Mouse (Mus musculus): Measurements from ENCODE around the gene Cpm. TPM values are rescaled to one million over a fixed set of nuclear protein-coding genes. Genes with fewer than 3 reads are reported as not detected.
"Not testable (repeated sequence)": the region's sequence is repeated elsewhere in the genome, so short reads cannot be mapped to it uniquely, and the experiment has no call there.

The Cpm gene
- total RNA-seq, 2 experiments from 2014 or later = 0.85 TPM; not detected in 1

DNA sequence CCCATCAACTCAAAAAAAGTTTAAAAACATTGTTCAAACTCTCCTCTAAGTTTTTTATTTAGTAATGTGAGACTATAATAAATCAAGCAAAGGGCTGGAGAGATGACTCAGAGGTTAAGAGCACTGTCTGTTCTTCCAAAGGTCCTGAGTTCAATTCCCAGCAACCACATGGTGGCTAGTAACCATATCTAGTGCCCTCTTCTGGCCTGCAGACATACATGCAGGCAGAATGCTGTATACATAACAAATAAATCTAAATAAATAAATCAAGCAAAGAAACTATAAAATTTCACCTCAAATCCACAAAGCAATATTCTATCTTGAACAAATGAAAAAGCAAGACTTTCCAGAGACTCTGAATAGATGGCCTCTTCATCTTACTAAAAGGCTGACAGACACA is 62.9 kb downstream of the Cpm start:
- ATAC-seq (replicated peaks; ENCODE audit: low FRiP score, low TSS enrichment, poor library complexity, severe bottlenecking) = no peak

DNA sequence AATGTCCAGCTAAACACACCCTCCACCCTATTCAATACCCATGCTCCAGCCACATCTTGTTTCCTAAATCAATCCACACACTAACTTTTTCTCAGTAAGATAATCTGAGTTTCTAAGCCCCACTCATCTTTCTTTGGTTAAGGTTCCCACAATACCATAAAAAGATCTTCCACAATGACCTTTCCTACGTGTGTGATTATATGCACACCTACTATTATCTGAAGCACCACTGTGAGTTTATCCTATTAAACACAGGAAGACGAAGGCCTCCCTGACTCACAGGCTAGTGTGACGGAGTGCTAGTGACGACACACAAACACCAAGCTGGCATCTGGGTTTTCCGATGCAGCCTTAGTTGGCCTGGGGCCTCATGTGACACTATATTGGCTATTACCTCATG is 63.7 kb downstream of the Cpm start:
- no peak for ATAC-seq (replicated peaks; ENCODE audit: low FRiP score, low TSS enrichment, poor library complexity, severe bottlenecking)

DNA sequence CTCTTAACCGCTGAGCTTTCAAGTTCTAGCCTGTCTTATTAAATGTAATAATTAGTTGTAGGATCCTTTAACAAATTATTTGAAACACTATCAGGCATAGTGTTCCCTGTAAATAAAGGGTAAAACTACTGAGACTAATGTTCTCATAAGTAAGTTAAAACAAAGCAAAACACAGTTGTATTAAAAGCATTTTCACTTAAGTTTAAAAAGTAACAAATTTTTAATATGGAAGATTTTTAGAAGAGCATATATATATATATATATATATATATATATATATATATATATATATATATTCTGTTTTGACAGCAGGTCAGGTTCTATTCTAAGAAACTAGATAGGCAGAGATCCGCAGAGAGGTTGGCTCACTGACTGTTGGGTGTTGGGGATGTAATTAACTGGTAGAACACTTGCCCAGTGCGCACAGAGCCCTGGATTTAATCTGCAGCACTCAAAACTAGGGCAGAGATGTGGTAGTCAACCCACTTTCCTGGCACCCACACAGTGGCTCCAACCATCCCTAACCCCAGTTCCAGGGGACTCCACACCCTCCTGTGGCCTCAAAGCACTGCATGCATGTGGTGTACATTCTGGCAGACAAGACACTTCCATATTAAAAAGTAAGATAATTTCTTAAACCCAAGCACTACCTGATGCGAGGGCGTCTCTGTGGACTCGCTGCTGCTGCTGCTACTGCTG is 65.1 kb downstream of the Cpm start:
- ATAC-seq (replicated peaks; ENCODE audit: low FRiP score, low TSS enrichment, poor library complexity, severe bottlenecking) = no peak

DNA sequence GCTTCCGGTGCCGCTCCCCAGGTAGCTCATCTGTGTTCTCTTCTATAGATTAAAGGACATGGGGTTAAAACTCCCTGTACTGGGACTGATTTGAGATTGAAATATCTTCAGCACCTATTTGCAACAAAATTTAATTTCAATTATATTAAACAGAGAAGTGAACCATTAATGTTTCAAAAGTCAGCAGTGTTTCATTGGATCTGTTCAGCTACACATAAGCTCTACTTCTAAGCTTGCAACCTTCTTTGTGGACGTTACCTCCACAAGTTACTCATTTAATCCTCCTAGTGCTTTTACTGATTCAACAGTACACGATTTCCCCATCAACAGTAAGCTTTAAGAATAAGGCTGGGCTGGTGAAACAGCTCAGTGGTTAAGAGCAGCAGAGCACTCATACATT is 65.7 kb downstream of the Cpm start:
- ATAC-seq (replicated peaks; ENCODE audit: low FRiP score, low TSS enrichment, poor library complexity, severe bottlenecking) = no peak

DNA sequence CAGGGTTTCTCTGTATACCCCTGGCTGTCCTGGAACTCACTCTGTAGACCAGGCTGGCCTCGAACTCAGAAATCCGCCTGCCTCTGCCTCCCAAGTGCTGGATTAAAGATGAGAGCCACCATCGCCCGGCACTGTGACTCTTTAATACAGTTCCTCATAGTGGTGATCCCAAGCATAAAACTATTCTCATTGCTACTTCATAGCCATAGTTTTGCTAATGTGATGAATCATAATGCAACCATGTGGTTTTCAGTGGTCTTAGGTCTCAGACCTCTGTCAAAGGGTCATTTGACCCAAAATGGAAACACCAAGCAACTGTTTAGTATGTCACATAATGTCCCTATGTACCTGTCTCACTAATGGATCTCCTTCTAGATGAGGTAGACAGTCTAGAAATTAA is 66.3 kb downstream of the Cpm start:
- ATAC-seq (replicated peaks; ENCODE audit: low FRiP score, low TSS enrichment, poor library complexity, severe bottlenecking) = no peak

DNA sequence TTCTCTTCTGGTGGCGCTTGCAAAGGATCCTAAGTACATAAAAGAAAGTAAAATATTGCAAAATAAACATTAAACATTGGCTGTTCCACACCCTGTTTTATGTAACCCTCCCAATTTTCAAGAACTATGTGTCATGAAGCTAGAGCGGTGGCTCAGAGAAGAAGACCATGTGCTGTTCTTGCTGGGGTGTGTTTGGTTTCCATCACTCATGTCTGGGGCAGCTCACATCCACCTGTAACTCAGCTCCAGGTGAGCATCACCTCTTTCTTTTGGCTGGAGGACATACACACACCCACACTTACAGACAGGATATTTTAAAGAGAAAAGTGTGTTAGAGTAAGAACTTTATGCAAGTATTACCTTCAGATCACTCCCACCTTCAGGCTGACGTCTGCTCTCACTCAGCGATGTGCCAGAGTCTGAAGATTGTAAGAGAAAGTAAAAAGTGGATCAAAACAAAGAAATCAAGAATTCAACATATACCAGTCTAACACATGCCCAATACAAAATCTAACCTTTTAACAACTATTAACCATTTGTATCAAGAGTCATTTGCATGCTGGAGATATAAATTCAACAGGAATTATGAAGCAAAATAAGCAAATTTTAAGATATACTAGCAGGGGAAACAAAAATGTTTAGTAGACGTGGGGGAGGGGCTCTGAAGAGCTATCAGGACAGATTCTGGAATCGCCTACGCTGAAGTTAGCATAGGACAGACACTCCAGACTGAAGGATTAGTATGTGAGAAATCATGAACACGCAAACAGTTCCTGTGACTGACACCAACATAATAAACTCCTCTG is 66.9 kb downstream of the Cpm start:
- ATAC-seq (replicated peaks; ENCODE audit: low FRiP score, low TSS enrichment, poor library complexity, severe bottlenecking) = no peak

DNA sequence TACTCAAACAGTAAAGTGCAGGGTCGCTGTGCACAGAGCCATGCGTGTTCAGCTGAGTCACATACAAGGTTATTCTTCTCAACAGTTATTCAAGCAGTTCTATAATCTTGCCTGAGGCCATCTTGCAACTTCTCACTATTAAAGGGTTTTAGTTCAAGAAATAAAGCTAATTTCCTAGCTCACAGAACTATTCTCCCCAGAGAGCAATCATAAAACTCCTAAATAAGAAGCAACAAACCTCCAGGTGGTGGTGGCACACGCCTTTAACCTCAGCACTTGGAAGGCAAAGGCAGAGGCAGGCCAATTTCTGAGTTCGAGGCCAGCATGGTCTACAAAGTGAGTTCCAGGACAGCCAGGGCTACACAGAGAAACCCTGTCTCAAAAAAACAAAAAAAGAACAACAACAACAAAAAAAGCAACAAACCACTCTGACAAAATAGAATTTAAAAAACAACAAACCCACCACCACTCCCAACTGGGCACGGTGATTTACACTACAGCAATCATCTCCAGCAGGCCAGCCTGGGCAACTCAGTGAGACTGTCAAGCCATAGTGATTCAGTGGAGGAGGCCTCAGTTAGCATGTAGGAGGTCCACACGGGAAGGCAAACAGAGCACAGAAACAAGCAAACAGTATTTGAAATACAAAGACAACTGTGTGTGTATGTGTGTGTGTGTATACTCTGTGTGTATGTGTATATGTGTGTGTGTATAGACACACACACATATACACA is 67.7 kb downstream of the Cpm start:
- no peak for ATAC-seq (replicated peaks; ENCODE audit: low FRiP score, low TSS enrichment, poor library complexity, severe bottlenecking)

DNA sequence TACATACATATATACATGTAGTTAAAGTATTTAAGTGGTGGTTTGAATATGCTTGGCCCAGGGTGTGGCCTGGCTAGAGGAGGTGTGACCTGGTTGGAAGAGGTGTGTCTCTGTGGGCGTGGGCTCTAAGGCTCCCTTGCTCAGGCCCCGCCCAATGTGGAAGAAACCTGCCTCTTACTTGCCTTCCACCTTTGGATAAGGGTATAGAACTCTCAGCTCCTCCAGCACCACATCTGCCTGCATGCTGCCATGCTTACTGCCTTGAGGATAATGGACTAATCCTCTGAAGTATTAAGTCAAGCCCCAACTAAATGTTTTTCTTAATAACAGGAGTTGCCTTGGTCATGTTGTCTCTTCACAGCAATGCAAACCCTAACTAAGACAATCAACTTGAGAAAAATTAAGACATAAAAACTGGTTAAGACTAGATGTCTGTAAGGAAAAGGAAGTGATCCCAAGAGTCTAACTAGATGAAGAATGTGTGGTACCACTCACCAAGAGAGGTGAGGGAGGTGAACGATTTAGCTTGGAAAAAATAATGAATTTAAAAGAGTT is 68.3 kb downstream of the Cpm start:
- peak; percentile 61; the same call in 1 of the 2 replicates for ATAC-seq (replicated peaks; ENCODE audit: low FRiP score, low TSS enrichment, poor library complexity, severe bottlenecking)

DNA sequence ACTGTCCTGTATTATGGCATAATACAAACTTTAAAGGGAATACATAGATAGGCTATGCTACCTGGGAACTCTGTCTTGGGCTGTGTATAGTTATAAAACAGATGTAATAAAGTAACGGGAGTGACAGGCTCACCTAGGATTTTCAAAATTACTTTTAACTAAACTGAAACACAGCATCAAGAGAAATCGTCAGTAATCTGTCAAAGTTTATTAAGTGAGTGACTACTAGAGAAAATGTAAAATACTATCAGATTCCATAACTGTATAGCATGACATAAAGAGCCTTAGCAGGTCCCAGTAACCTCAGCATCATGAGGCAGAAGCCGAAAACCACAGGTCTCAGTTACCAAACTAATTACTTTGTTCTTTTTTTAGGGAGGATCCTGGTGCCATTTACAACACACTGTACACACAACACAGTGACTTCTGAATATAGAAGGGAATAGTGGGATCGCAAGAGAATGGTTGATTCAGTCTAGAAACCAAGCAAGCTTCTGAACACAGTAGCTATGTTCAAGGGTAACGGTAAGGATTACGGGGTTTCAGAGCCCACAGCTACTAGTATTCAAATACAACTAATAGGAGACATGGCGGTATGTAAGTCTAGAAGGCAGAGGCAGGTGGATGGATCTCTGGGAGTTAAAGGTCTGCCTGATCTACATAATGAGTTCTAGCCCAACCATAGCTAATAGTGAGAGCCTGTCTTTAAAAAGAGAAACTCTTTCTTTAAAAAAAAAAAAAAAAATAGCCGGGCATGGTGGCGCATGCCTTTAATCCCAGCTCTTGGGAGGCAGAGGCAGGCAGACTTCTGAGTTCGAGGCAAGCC is 69.2 kb downstream of the Cpm start:
- no peak for ATAC-seq (replicated peaks; ENCODE audit: low FRiP score, low TSS enrichment, poor library complexity, severe bottlenecking)

DNA sequence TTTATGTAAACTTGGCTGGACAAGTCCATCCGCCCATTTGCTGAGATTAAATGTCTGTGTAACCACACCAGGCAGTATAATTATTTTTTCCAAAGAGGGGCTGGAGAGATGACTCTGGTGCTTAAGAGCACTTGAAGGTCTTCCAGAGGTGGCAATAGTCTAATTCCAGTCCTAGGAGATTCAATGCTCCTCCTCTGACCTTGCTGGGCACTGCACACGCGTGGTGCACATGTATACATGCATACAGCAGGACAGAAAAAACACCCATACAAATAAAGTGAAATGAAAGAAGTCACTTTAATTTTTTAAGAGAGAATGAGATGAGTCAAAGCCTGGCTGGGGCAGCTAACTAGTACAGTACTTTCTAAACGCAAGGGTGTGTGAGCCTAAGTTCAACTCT is 70.6 kb downstream of the Cpm start:
- no peak for ATAC-seq (replicated peaks; ENCODE audit: low FRiP score, low TSS enrichment, poor library complexity, severe bottlenecking)

DNA sequence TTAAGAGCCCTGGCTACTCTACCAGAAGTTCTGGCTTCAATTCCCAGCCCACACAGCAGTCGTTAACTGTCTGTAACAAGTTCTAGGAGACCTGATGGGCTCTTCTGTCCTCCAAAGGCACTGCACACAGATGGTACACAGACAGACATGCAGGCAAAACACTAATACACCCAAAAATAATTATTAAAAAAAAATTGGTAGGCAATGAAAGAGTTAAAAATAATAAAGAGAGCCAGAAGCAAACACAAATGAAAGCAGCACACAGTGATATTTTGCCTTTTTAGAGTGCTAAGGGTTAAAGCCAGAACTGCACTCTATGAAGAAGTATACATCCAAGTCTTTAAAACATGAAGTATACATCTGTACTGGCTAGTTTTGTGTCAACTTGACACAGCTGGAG is 71.2 kb downstream of the Cpm start:
- no peak for ATAC-seq (replicated peaks; ENCODE audit: low FRiP score, low TSS enrichment, poor library complexity, severe bottlenecking)

DNA sequence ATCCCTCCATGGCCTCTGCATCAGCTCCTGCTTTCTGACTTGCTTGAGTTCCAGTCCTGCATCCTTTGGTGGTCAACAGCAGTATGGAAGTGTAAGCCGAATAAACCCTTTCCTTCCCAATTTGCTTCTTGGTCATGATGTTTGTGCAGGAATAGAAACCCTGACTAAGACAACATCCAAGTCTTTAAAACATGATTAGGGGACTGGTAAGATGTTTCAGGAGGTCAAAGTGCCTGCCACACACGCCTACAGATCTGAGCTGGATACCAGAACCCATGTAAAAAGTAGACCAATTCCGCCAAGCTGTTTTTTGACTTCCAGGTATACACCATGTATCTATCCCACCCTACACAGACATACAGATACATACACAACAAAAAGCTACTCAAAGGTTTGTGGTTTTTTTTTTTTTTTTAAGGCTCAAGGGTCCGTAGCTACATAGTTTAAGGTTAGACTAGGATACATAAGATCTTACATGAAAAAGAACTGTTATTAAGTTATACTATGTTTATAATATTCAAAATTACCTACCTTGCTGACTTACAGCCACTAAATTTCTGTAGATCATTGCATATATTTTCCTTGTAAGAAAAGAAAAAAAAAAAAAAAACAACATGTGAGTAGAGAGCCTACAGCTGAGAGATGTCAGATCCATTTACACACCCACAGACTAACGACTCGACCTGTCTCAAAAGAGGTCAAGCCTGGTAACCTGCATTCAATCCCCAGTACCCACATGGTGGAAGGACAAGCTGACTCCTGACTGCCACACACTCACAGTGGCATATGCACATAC is 71.9 kb downstream of the Cpm start:
- no peak for ATAC-seq (replicated peaks; ENCODE audit: low FRiP score, low TSS enrichment, poor library complexity, severe bottlenecking)

DNA sequence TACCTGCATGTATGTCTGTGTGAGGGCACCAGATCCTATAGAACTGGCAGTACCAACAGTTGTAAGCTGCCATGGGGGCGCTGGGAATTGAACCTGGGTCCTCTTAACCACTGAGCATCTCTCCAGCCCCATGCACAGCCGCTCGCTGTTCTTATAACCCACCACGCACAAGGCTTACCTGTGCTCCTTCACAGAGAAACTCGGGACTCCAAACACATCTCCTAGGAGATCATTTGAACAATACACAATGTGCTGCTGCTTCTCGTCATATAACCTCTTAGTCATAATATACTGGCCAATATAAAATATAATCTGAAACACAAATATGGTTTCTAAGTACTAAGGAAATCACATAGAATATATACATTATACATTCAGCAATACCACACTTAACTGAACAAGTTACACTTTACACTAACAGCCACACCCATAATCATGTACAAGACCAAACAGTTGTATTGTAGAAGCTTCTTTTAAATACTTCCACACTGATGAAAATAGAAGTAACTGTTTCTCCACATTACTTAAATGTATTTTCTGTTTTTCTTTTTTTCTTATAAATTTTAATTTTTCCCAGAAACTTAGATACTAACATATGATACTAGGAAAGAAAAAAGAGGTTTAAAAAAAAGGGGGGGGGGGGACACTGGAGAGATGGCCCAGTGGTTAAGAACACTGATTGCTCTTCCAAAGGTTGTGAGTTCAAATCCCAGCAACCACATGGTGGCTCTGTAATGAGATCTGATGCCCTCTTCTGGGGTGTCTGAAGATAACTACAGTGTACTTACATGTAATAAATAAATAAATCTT is 72.9 kb downstream of the Cpm start:
- ATAC-seq (replicated peaks; ENCODE audit: low FRiP score, low TSS enrichment, poor library complexity, severe bottlenecking) = no peak

DNA sequence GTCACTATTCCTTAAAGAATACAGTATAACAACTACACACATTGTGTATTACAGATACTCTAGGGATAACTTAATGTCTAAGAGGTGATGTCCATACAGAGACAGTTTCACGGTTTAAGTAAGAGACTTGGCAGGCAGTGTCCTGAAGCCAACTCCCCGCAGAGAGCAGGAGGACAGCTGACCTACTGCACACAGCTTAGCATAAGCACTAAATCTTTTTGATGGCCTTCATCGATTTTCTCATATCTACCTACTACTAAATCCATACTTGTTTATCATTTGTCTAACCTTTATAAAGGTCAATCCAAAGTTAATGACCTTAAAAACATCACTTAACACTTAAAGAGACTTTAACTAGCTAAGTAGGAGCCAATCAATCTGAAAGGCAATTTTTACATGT is 74.2 kb downstream of the Cpm start:
- no peak for ATAC-seq (replicated peaks; ENCODE audit: low FRiP score, low TSS enrichment, poor library complexity, severe bottlenecking)

DNA sequence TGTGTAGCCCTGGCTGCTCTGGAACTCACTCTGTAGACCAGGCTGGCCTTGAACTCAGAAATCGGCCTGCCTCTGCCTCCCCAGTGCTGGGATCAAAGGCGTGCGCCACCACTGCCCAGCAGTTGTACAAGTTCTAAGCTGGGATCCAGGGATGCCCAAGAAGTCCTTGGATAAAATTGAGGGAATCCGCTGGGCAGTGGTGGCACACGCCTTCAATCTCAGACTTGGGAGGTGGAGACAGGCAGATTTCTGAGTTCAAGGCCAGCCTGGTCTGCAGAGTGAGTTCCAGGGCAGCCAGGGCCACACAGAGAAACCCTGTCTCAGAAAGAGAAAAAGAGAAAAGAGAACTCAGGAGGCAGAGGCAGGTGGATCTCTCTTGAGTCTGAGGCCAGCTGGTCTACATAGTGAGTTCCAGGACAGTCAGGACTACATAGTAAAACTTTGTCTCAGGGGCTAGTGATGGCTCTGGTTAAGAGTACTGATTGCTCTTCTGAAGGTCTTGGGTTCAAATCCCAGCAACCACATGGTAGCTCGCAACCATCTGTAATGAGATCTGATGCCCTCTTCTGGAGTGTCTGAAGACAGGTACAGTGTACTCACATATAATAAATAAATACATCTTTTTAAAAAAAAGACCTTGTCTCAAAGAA is 75.1 kb downstream of the Cpm start:
- ATAC-seq (replicated peaks; ENCODE audit: low FRiP score, low TSS enrichment, poor library complexity, severe bottlenecking) = not testable (repeated sequence)

DNA sequence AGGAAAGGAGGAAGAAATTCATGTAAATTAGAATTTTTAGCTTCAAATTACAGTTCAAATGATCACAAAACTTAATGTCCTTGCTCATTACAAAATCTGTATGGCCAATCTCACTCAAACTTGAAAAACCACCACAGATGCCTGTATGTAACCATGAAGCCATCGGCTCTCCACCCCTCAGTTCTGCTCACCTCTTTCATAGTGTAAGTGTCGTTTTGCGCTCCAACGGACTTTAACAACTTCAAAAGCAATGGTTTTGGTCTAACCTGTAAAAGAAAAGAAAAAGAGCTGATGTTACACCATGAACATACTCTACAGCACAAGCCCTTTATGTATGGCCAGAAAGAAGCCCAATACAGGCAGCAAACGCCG is 75.7 kb downstream of the Cpm start:
- ATAC-seq (replicated peaks; ENCODE audit: low FRiP score, low TSS enrichment, poor library complexity, severe bottlenecking) = no peak

DNA sequence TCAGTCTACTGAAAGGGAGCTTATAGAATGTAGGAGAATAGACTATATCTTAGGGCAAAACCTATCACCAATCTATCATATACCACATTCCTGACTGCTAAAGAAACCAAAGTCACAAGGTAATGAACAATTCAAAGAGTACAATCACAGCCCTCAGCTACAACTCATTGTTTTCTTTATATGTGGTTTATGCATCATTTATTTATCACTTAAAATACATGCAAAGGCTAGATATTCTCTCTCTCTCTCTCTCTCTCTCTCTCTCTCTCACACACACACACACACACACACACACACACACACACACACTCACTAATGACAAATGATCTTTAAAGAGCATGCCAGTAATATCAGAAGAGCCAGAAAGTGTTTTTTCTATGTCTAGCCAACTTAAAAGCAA is 76.5 kb downstream of the Cpm start:
- ATAC-seq (replicated peaks; ENCODE audit: low FRiP score, low TSS enrichment, poor library complexity, severe bottlenecking) = no peak

All from megakaryocyte-erythroid progenitor cell, adult 5-6 weeks (primary cell).